Mouse (Mus musculus) midbrain, postnatal 0 days (tissue): ENCODE measurements around the gene Fam214a. TPM values are rescaled to one million over a fixed set of nuclear protein-coding genes. Genes with fewer than 3 reads are reported as not detected.

Experiments used
- ATAC-seq: fragments of 200-750 bp; cut with Nextera tagmentation; 2 replicates; pipeline ENCODE4 v1.8.0; 2017; ENCODE audit warnings: moderate number of reproducible peaks, mild to moderate bottlenecking, moderate TSS enrichment, moderate library complexity; ENCODE audit not compliant: low FRiP score
- DNase-seq: peaks from one replicate; pipeline ENCODE4 v3.0.0-alpha.2; 2015; ENCODE audit warnings: low spot score
- H3K27ac ChIP-seq: fragments of 300-500 bp; sonication (generic); 2 replicates; pipeline ENCODE4 v1.5.1; 2014; ENCODE audit warnings: low read depth, mild to moderate bottlenecking, low read length, mixed read lengths
- H3K27me3 ChIP-seq: fragments of 300-500 bp; sonication (generic); 2 replicates; pipeline ENCODE4 v1.6.1; 2014; ENCODE audit warnings: low read length, control low read depth, mixed read lengths; ENCODE audit not compliant: insufficient read depth
- H3K36me3 ChIP-seq: fragments of 300-500 bp; sonication (generic); 2 replicates; pipeline ENCODE4 v1.6.1; 2014; ENCODE audit warnings: low read length, control low read depth, mixed read lengths; ENCODE audit not compliant: insufficient read depth
- H3K4me1 ChIP-seq: fragments of 300-500 bp; sonication (generic); 2 replicates; pipeline ENCODE4 v1.6.1; 2014; ENCODE audit warnings: mild to moderate bottlenecking, control low read depth, antibody characterized with exemption, low read length, mixed read lengths; ENCODE audit not compliant: insufficient read depth
- H3K4me2 ChIP-seq: fragments of 300-500 bp; sonication (generic); 2 replicates; pipeline ENCODE4 v1.6.1; 2014; ENCODE audit warnings: low read depth, mild to moderate bottlenecking, low read length, mixed read lengths; ENCODE audit not compliant: poor library complexity, severe bottlenecking
- H3K4me3 ChIP-seq: fragments of 300-500 bp; sonication (generic); 2 replicates; pipeline ENCODE4 v1.5.1; 2014; ENCODE audit warnings: low read depth, mild to moderate bottlenecking, low read length, moderate library complexity
- H3K9ac ChIP-seq: fragments of 300-500 bp; sonication (generic); replicated peaks from 2 replicates; pipeline ENCODE4 v1.6.1; 2014; ENCODE audit warnings: mild to moderate bottlenecking, low read length, moderate library complexity, mixed read lengths; ENCODE audit not compliant: poor library complexity, severe bottlenecking
- H3K9me3 ChIP-seq: fragments of 300-500 bp; sonication (generic); 2 replicates; pipeline ENCODE4 v1.6.1; 2016; ENCODE audit warnings: low read length, control low read depth
- CTCF ChIP-seq: IDR thresholded peaks from 2 replicates; pipeline ENCODE4 v1.5.1; 2016; ENCODE audit warnings: antibody characterized with exemption, mild to moderate bottlenecking
- WGBS: fragments of 180-500 bp; shearing (Covaris S2); extraction: QIAGEN DNeasy Blood & Tissue Kit; methylation state at CpG from one replicate; pipeline ENCODE4 v1.1.7; 2014; 5-methylcytosine and 5-hydroxymethylcytosine counted together
- polyA plus RNA-seq: library from polyadenylated mRNA; unstranded; fragments of >200 nt; fragmentation: Nextera tagmentation; extraction: Ambion mirVana; gene quantifications from 2 replicates; pipeline ENCODE4 v1.2.1, GENCODE M21; 2015
- total RNA-seq: library from RNA; depleted of rRNA; stranded (reverse); fragments of >200 nt; gene quantifications from 2 replicates; pipeline ENCODE4 v1.2.3, GENCODE M21; 2014

Gene Fam214a
- total and polyA plus RNA-seq, 2 experiments from 2014 or later = 18.2 to 32.3 TPM

- Histone ChIP-seq H3K4me1 (no peaks in the 10 kb centered on the region), H3K9ac (no peak overlapping the region), H3K4me2 (no peak overlapping the region), H3K9me3 (no peaks in the 10 kb centered on the region), H3K27me3 (no peaks in the 10 kb centered on the region), H3K27ac (no peak overlapping the region), H3K36me3 (no peaks in the 10 kb centered on the region), H3K4me3 (no peak overlapping the region)
- ATAC-seq (no peak), DNase-seq (no peak)
- 91% methylated on average over 2 of the region's 2 CpGs for WGBS
- TF ChIP-seq CTCF = no peak
These were observed 87.9 kb downstream of the Fam214a start for GRCm38 (mm10) chr9:75040566-75040965.

GRCm38 (mm10) chr9:75041840-75042525 lies 89.3 kb downstream of the Fam214a start:
- DNase-seq (no peak), ATAC-seq (no peak)
- no peak overlapping the region for H3K27ac ChIP-seq
- peaks cover 5% of the 10 kb centered on the region; the same call in 1 of the 2 replicates for H3K36me3 ChIP-seq
- no peaks in the 10 kb centered on the region for H3K4me1 ChIP-seq
- TF ChIP-seq CTCF = peak; percentile 58
- H3K27me3 ChIP-seq = no peaks in the 10 kb centered on the region
- no peak overlapping the region for H3K9ac ChIP-seq
- H3K4me3 ChIP-seq = no peak overlapping the region
- no peak overlapping the region for H3K4me2 ChIP-seq
- 80% methylated on average over 2 of the region's 2 CpGs for WGBS
- no peaks in the 10 kb centered on the region for H3K9me3 ChIP-seq

GRCm38 (mm10) chr9:75043191-75043590 lies 90.5 kb downstream of the Fam214a start:
- DNase-seq = no peak
- WGBS = 95% methylated on average over 2 of the region's 2 CpGs

GRCm38 (mm10) chr9:75047079-75047478 lies 94.4 kb downstream of the Fam214a start:
- DNase-seq (no peak), ATAC-seq (no peak)
- Histone ChIP-seq H3K4me2 (no peak overlapping the region), H3K4me1 (no peaks in the 10 kb centered on the region), H3K9me3 (no peaks in the 10 kb centered on the region), H3K27ac (no peak overlapping the region), H3K27me3 (no peaks in the 10 kb centered on the region), H3K36me3 (peaks cover 8% of the 10 kb centered on the region; the same call in 1 of the 2 replicates), H3K9ac (no peak overlapping the region), H3K4me3 (no peak overlapping the region)
- TF ChIP-seq CTCF = no peak

More at GRCm38 (mm10) chr9:75043191-75043590, 90.5 kb downstream of the Fam214a start:
- H3K9ac ChIP-seq = no peak overlapping the region
- no peak overlapping the region for H3K4me3 ChIP-seq
- H3K27me3 ChIP-seq = no peaks in the 10 kb centered on the region
- H3K36me3 ChIP-seq = peaks cover 8% of the 10 kb centered on the region; the same call in 1 of the 2 replicates
- H3K27ac ChIP-seq = no peak overlapping the region
- TF ChIP-seq CTCF = no peak
- no peaks in the 10 kb centered on the region for H3K4me1 ChIP-seq
- no peak for ATAC-seq
- H3K4me2 ChIP-seq = no peak overlapping the region
- no peaks in the 10 kb centered on the region for H3K9me3 ChIP-seq

GRCm38 (mm10) chr9:75049100-75049499 lies 96.4 kb downstream of the Fam214a start:
- TF ChIP-seq CTCF = no peak
- Histone ChIP-seq H3K36me3 (peaks cover 8% of the 10 kb centered on the region; the same call in 1 of the 2 replicates), H3K4me3 (no peak overlapping the region), H3K4me1 (no peaks in the 10 kb centered on the region), H3K27me3 (no peaks in the 10 kb centered on the region), H3K9ac (no peak overlapping the region), H3K9me3 (no peaks in the 10 kb centered on the region), H3K4me2 (no peak overlapping the region), H3K27ac (no peak overlapping the region)
- no peak for DNase-seq
- 80% methylated on average over 3 of the region's 3 CpGs for WGBS
- ATAC-seq = no peak

- WGBS = 21% methylated on average over 3 of the region's 3 CpGs
- no peak overlapping the region for H3K9ac ChIP-seq
- no peak overlapping the region for H3K4me3 ChIP-seq
- peak; percentile 99 for TF ChIP-seq CTCF
- no peaks in the 10 kb centered on the region for H3K4me1 ChIP-seq
- DNase-seq (peak; percentile 89), ATAC-seq (0 out of 2 replicates have a peak, but pooled peaks have one; percentile 56)
- H3K27me3 ChIP-seq = no peaks in the 10 kb centered on the region
- H3K27ac ChIP-seq = no peak overlapping the region
- H3K36me3 ChIP-seq = peaks cover 8% of the 10 kb centered on the region; the same call in 1 of the 2 replicates
- H3K4me2 ChIP-seq = no peak overlapping the region
- no peaks in the 10 kb centered on the region for H3K9me3 ChIP-seq
These were observed 97.3 kb downstream of the Fam214a start for GRCm38 (mm10) chr9:75050003-75050402.
